Mouse (Mus musculus): ENCODE measurements around the gene Scg3.
A peak's percentile ranks its signal among the peaks of the same experiment; 100 is the strongest.
"Not testable (repeated sequence)": the region's sequence is repeated elsewhere in the genome, so short reads cannot be mapped to it uniquely, and the experiment has no call there.

Gene Scg3

DNA sequence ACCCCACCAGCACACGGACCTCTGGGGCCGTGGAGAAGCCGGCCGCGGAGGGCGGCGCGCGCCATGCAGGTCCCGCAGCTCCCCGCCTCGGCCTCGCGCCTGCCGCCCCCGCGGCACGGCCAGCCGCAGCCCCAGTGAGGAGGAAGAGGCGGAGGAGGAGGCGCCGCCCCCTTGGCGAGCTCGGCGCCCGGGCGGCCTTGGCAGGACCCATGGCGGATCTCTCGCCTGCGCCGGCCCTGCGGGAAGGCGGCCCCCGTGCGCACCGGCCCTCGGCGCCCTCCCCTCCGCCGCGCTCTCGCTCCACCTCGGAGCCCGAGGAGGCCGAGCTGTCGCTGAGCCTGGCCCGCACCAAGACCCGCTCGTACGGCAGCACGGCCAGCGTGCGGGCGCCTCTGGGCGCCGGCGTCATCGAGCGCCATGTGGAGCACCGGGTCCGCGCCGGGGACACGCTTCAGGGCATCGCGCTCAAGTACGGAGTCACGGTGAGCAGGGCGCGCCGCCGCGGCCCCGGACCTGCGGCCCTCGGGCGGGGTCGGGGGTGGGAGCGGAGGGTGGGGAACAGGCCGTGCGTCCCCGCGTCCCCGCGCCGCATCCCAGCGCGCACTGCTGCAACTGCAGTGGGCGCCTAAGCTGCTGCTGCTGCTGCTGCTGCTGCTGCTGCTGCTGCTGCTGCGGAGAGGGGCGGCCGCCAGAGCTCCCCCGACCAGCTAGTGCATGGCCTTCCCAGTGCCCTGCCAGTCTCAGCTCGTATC is 58.1 kb downstream of the Scg3 start, which contains the start of gene Lysmd2:
Gene Lysmd2 (plus strand): TSS at position 186 of the 752 bp plus-strand sequence.
- peak; percentile 80 to 85 for DNase-seq

DNA sequence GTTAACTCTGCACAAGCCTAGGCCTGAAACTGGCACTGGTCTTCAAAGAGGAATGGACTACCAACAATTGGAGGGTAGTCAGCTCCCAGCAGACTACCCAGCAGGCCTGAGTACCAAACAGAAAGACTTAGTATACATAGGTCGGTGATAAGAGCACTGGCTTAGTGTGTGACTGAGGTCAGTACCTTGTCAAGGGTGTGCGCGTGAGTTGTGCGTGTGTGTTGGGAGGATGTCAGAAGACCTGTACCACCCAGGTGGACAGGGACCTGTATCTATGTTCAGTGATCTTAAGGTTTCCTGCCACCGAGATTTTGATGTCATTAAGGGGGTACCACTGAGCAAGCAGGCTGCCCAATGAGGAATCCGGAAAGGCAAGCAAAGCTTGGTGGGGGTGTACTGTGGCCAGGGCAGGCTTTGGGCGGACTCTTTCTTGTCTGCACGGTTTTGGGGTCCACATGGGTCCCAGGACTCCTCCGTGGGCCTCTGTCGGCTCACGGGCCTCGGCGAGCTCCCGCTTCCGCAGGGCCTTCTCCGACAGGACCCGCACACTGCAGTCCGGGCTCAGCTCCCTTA is 58.8 kb downstream of the Scg3 start:
- DNase-seq: no peak

- no peak for DNase-seq
These were observed 62.4 kb downstream of the Scg3 start for GRCm38 (mm10) chr9:75621428-75621827.

GRCm38 (mm10) chr9:75619761-75620160 is 64.1 kb downstream of the Scg3 start:
- DNase-seq: not testable (repeated sequence)

DNA sequence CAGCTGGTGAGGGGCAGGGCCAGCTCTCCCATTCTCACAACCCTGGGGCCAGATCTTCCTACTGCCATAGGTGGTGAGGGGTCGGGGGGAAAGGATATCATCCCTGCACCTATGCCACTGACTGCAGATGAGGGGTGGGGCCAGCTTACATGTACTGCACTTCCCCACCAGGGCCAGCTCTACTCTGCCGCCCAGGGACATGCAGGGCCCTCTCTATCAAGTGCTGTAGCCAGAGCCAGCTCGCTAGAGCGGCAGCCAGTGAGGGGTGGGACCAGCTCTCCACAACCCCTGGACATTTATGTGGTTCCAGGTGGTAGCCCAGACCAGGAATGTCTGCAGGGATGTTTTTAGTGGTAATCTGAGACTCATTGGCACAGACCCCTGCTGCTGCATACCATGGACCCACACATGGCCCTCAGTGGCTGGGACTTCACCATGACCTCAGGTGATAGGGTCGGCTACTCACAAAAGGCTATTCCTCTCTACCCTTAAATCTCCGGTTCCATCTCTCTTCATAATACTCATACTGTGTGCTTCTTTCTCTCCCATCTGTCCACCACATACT is 64.9 kb downstream of the Scg3 start:
- no peak for DNase-seq

DNA sequence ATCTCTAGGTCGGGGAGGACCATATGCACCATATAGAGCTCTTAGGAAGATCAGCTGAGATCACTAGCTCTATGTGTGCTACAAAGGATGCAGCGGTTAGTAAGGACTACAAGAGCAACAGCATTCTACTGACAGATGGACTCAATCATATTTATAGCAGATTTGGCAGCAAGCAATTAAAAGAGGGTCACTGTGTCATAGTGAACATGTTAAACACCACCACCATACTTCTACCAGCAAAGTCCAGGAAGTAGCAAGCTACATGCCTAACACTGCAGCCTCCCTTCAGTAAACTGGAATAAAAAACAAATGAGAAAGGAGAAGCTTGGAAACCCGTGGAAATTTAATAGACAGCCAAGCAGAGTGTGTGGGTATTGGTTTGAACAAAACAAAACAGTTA is 67.3 kb downstream of the Scg3 start:
- DNase-seq: no peak

- DNase-seq: peak; percentile 94 to 95
These were observed 73.0 kb downstream of the Scg3 start, which contains the start of gene Tmod2 for GRCm38 (mm10) chr9:75610571-75611493. Gene Tmod2 (minus strand): TSS chr9:75611325.

- DNase-seq: peak; percentile 47 to 54
These were observed 73.9 kb downstream of the Scg3 start for GRCm38 (mm10) chr9:75609965-75610364.

GRCm38 (mm10) chr9:75609505-75609904 is 74.4 kb downstream of the Scg3 start:
- DNase-seq: peak; percentile 55 to 58

DNA sequence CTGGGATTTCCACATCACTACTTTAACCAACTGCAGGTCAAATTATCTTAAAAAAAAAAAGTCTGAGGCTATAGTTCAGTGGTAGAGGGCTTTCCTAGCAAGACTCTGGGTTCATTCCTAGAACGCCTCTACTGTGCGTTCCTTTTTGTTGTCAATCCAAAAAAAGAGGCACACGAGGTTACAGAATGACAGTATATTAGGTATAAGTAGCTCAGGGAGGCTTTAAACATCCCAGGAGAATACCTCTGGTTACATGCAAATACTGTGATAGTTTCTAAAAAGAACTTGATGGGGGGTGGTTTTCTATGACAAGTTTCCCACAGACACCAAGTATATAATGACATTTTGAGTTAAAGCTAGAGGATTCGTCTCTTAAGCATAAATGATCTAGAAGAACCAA is 76.4 kb downstream of the Scg3 start:
- DNase-seq: no peak

GRCm38 (mm10) chr9:75601510-75601909 is 82.3 kb downstream of the Scg3 start:
- no peak for DNase-seq

DNA sequence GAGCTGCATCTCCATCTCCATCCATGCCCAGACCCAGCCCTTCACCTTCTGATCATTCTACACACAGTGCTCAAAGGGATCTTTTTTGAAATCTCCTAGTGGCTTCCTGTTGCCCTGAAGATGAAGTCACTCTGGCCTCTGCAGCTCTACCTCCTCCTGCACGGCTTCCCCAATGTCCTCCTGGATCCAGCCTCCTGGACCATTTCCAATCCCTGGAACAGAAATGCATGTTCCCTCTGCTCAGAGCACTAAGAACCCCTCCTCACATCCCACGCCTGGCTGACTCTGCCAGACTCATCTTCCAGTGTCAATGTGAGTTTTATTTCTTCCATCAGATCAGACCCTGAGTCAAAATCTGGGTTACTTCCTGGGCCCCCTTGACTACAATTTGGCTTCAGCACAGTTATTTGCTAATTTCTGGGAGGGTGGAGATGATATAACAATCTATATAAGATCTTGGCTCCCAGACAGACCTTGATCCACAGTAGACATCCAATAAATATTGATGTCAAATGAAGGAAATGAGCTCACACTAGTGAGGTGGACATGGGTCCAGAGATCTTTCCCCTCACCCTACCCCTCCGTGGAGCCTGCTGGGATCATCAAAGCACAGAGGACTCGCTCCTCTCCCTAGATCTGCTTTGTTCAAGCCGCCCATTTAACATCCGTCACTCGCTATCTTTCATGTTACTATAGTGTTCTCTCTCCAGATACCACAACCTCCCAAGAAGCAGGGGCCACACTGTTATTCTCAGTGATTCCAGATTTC is 83.5 kb downstream of the Scg3 start:
- peak; percentile 85 to 89 for DNase-seq

- peak; percentile 87 to 90 for DNase-seq
These were observed 84.5 kb downstream of the Scg3 start for GRCm38 (mm10) chr9:75599191-75599841.

DNA sequence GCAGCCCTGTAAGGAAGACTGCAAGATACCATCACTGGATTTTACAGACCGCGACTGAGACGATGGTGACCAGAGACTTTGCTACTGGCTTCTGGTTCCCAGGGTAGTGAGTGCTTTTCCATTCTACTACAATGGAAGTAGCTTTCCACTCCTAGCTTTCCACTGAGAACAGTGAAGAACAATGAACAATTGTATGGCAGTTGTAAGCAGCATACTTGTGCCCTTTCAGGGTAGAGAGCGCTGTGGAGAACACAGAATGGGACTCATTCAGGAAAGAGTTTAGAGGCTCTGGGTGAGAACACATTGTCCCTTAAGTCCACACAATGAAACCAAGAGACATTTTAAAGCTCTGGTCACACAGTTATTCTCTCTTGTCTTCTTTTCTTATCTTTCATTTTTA is 86.3 kb downstream of the Scg3 start:
- DNase-seq: no peak

DNA sequence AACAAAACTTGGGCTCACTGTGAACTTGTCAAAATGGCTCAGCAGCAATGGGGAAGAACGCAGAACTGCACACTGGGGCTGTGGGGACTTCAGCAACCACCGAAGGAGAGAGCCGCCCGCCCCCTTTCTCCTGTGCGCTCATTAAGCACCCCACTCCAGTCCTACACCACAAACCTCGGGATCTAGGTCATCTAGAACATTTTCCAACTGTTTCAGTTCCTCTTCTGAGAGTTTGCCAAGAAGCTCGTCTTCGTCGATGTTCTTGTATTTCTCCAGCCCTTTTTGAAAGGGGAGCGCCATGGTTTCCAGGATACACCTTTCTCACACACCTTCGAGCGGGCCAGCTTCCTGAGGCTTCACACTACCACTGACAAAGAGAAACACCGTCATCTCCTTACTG is 86.8 kb downstream of the Scg3 start:
- DNase-seq: peak in 1 of 2 experiments; percentile 16

- no peak for DNase-seq
These were observed 90.4 kb downstream of the Scg3 start for GRCm38 (mm10) chr9:75593481-75593880.

Measured in cerebellum, postnatal 10 days (tissue).